Mouse (Mus musculus) embryonic fibroblast, embryonic 13.5 days (primary cell): Measurements from ENCODE around the gene Rnf141. TPM values are rescaled to one million over a fixed set of nuclear protein-coding genes. Genes with fewer than 3 reads are reported as not detected.

Experiments used
- H3K27ac ChIP-seq: 2 replicates; pipeline ENCODE4 v1.5.1; 2012; ENCODE audit warnings: low read length, control low read depth, inconsistent platforms; ENCODE audit not compliant: insufficient read depth
- H3K4me1 ChIP-seq: 2 replicates; pipeline ENCODE4 v1.6.1; 2011; ENCODE audit warnings: low read length; ENCODE audit not compliant: control insufficient read depth, insufficient read depth
- H3K4me3 ChIP-seq: 2 replicates; pipeline ENCODE4 v1.5.1; 2011; ENCODE audit warnings: mild to moderate bottlenecking, control low read depth, low read length; ENCODE audit not compliant: insufficient read depth
- CTCF ChIP-seq: IDR thresholded peaks from 2 replicates; pipeline ENCODE4 v1.5.1; 2011; ENCODE audit warnings: mild to moderate bottlenecking, control low read depth, low read length, moderate library complexity, borderline replicate concordance; ENCODE audit not compliant: insufficient read depth
- POLR2A ChIP-seq: IDR thresholded peaks from 2 replicates; pipeline ENCODE4 v1.6.1; 2011; ENCODE audit warnings: low read depth, mild to moderate bottlenecking, control low read depth, low read length, moderate library complexity
- polyA plus RNA-seq: library from polyadenylated mRNA; stranded (reverse); fragments of >200 nt; gene quantifications from 2 replicates; pipeline ENCODE4 v1.2.4, GENCODE M21; 2011; ENCODE audit warnings: low read depth; ENCODE audit not compliant: missing spikeins, insufficient read length

Gene Rnf141
- 36.1 and 41.2 TPM in 2 replicates for polyA plus RNA-seq

DNA sequence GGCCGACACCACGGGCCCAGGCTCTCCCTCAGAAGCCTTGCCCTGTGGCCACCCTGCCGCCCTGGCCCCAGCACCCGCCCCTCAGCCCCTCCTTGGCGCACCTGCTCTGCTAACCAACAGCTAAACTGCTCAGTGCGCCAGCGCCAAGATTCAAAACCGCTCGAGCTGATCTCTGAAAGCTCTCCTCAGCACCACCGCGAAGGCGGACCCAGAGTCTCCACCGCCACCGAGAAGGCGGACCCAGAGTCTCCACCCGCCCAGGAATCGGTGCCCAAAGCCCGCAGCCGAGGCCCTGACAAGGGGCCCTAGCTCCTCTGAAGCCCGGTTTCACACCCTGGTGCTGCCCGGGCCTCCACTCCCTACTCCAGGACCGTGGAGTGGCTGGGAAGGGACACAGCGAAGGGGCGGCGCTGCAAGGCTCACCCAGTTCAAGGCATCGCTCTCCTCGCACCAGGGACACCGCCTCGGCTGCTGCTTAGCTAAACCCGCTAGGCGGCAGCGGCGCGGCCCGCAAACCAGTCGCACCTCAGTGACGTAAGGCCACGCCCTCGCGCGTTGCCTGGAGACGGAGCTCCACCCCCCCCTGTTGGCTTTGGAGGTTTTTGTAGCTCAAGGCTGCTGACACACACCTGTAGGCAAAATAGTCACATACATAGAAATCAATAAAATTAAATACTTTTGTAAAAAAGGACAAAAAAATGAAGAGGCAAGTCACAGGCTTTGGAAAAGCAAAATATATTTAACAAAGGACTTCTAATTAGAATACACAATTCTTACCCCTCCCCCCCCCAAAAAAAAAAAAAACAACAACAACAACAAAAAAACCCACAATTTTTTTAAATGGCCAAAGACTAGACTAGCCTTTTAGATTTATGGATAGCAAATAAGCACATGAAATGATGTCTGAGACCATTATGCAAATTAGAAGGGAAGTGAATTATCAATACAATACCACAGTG lies at the start of gene Rnf141:
TSS of gene Rnf141 (minus strand) at position 542 of the 959 bp plus-strand sequence.
- peak; percentile 64 for TF ChIP-seq CTCF
- peak; percentile 88 for TF ChIP-seq POLR2A
- peak within 1 kb of the TSS; percentile 75 for H3K4me3 ChIP-seq
- peaks cover 7% of the 10 kb centered on the region; the same call in 1 of the 2 replicates for H3K4me1 ChIP-seq
- H3K27ac ChIP-seq, result peak within 1 kb of the TSS; percentile 76

DNA sequence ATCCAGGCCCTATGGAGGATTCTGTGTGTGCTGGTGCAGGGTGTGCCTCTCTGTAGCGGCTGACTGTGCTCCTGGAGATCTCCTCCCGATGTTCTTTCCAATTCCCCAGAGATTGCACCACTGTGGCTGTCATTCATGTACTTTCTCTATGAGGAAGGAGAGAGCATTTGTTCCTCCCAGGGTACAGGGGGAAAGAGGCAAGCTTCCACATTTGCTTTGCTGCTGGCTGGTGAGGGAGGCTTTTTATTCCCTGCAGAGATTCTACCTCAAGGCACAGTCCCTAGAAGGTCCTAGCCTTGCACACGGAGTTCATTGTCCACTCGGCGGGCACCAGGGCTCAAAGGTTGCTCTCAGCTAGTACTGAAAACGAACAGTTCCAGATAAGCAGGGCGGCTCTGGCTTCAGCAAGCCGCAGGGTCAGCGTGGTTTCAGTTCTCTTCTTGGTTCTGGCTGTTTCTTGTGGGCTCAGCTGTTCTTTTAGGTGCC lies 47.3 kb upstream of the Rnf141 start:
- Histone ChIP-seq H3K27ac (no peak overlapping the region), H3K4me3 (no peak overlapping the region), H3K4me1 (no peaks in the 10 kb centered on the region)
- TF ChIP-seq POLR2A, result no peak
- TF ChIP-seq CTCF, result no peak

DNA sequence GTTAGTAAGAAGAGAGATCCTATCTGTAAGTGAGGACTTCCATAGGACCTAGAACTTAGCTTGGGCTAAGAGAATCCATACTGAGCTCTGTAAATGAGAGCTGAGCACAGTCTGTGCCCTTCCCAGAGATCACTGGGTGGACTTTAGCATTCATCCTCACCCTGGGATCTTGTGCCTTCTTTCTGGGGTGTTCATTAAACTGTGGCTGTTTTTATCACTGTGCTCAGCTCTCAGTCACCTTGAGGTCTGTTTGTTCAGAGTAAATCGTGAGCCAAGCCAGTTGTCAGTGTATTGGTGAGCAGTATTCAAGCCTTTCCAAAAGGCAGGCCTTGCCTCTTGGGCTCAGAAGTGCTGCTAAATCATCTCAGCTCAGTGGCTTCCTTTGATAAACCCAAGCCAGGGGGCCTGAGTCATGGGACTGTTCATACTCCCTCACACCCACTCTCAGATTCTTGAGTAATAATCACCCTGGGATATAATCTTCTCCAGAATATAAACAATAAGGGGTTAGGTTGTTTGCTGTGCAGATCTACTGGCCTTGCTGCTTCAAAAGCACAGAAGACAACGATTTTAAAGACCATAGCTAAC lies 37.6 kb upstream of the Rnf141 start:
- Histone ChIP-seq H3K27ac (no peak overlapping the region), H3K4me1 (no peaks in the 10 kb centered on the region; the same call in 1 of the 2 replicates), H3K4me3 (no peak overlapping the region)
- TF ChIP-seq CTCF (no peak), POLR2A (no peak)

DNA sequence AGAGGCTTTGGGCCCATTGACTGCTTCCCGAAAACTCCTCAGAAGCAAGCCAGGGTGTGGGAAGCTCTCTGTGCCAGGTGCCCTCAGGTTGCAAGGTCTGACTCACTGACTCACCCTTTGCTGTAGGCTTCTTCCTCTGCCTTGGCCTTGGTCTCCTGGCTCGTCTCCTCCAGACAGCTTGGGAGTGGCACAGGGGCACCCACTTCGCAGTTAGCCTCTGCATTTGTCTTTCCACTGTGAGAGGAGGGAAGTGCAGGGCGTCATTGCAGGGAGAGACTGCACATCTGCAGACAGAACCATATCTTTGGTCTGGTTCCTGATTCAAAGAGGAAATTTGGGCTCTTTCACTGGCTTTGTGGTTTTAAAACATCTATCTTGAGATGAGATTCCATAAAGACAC lies 33.8 kb upstream of the Rnf141 start:
- TF ChIP-seq POLR2A (no peak), CTCF (no peak)
- Histone ChIP-seq H3K4me3 (no peak overlapping the region), H3K4me1 (no peaks in the 10 kb centered on the region; the same call in 1 of the 2 replicates), H3K27ac (no peak overlapping the region)

DNA sequence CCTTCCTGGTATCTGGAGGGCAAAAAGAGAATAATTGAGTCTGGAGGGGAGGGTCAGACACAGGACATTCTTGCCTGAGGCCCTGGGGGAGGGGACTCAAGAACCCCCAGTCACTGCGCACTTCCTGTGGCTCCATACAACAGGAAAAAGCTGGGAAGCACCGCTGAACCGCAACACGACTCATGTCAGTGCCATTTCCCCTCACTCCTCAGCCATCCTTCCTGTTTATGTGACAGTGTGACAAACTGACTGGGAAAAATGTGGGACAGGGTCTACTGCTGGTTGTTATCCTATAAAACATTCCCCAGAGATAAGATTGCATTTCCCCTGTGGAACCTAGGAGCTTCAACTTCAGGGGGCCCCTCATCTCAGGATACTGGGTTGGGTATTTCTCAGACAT lies 32.7 kb upstream of the Rnf141 start:
- H3K27ac ChIP-seq, result no peak overlapping the region
- no peak for TF ChIP-seq POLR2A
- no peak overlapping the region for H3K4me3 ChIP-seq
- no peaks in the 10 kb centered on the region for H3K4me1 ChIP-seq

DNA sequence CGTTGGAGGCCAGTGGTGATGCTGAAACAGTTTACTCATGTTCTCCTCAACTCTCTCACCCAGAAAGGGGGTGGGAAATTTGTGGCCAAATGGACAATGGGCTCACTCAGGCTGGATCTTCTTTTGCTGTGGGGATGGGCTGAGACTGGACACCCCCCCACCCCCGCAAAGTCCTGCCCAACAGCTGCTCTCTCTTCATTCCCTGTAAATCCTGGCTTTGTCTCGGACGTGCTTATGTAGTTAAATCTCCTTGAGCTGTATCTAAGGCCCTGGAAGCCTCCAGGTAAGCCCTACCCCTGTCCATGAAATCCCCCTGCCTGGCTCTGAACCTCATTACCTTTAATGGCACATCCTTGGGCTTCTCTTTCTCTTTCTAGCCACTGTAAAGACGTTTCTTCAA lies 24.6 kb upstream of the Rnf141 start:
- Histone ChIP-seq H3K27ac (no peak overlapping the region), H3K4me1 (peaks cover 2% of the 10 kb centered on the region; the same call in 1 of the 2 replicates), H3K4me3 (no peak overlapping the region)
- TF ChIP-seq CTCF, result no peak
- no peak for TF ChIP-seq POLR2A

DNA sequence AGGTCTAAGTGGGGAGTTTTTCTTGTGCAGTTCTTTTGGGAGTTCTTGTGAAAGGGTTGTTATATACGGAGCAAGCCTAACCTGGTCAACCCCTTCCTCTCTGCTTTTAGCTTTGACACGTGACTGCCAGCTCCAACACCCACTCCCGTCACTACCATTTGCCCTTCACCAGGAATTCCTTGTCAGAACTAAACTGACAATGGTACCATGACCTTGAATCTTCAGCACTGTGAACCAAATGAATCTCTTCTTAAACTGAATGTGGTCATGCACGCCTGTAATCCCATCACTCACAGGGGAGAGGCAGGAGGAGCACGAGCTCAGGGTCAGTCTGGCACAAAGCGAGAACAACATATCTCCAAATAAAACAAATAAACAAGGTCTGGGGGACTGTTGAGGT lies 22.9 kb upstream of the Rnf141 start:
- TF ChIP-seq POLR2A (no peak), CTCF (no peak)
- Histone ChIP-seq H3K4me3 (no peak overlapping the region), H3K4me1 (peaks cover 2% of the 10 kb centered on the region; the same call in 1 of the 2 replicates), H3K27ac (no peak overlapping the region)

DNA sequence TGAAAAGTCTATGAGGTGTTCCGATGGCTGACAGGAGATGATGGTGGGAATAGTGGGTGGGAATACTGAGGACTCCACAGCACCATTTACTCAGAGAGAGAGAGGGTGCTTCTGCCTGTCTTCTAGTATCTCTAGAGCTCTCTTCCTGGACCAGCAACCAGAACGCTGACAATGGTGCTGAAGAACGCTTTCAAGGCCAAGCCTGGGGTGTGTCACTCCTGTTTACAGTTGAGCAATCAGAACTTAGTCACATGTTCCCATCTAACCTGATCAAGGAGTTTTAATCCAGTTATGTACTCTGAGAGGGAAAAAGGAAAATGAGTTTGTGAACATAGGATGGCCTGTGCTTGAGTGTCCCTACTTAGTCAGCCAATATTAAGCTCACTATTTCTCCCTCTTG lies 21.8 kb upstream of the Rnf141 start:
- no peak overlapping the region for H3K27ac ChIP-seq
- TF ChIP-seq CTCF (no peak), POLR2A (no peak)
- peaks cover 2% of the 10 kb centered on the region; the same call in 1 of the 2 replicates for H3K4me1 ChIP-seq
- H3K4me3 ChIP-seq, result no peak overlapping the region

DNA sequence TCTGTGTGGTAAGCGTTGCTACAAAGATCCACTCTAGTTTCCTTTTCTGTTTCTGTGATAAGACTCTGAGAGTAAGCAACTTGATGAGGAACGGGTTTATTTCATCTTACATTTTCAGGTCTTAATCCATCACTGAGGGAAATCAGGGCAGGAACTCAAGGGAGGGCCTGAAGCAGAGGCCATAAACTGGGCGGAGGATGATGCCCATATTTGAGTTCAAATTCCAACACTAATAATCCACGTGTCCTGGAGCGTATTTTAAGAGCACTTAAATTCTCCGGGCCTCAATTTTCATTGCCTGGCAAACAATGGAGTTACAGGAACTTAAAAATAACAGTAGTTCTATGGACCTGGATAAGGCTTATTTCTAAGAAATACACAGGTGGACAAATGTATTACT lies 21.3 kb upstream of the Rnf141 start:
- H3K4me1 ChIP-seq, result peaks cover 2% of the 10 kb centered on the region; the same call in 1 of the 2 replicates
- no peak overlapping the region for H3K27ac ChIP-seq
- no peak for TF ChIP-seq CTCF
- no peak for TF ChIP-seq POLR2A
- H3K4me3 ChIP-seq, result no peak overlapping the region

DNA sequence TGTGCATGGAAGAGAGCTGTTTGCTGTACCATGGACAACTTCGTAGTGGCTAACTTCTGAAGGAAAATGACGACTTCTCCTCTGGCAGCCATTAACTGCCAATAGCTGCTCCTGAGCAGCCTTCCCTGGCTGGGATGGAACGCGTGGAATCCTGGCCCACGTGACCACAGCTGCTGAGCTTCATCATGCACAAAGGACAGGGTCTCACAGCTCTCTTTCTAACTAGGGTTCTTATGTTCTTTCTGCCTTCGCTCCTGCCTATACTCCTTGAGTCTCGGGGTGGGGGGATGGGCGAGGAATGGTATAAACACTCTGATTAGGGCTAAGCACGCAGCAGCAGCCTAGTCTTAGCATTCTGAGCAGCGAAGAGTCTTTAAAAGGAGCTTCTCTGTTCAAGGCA lies 20.8 kb upstream of the Rnf141 start:
- no peak overlapping the region for H3K4me3 ChIP-seq
- peaks cover 2% of the 10 kb centered on the region; the same call in 1 of the 2 replicates for H3K4me1 ChIP-seq
- TF ChIP-seq POLR2A (no peak), CTCF (no peak)
- H3K27ac ChIP-seq, result no peak overlapping the region
